Mouse (Mus musculus) CH12.LX (cell line): ENCODE results near the gene Cdc34.

Experiments
- CTCF ChIP-seq, 2 experiments: IDR thresholded peaks in 1 of 2; conservative IDR thresholded peaks in 1 of 2; 2 replicates each; pipeline ENCODE4 v1.5.1; 2011 to 2012; ENCODE audit warnings: low read depth in 2 of 2, low read length in 2 of 2, improper control_type of control experiment in 1 of 2, inconsistent platforms in 1 of 2, mild to moderate bottlenecking in 1 of 2, moderate library complexity in 1 of 2
- ELF1 ChIP-seq: IDR thresholded peaks from 2 replicates; pipeline ENCODE4 v1.6.1; 2014; ENCODE audit warnings: low read depth, mild to moderate bottlenecking, inconsistent platforms, low read length, improper control_type of control experiment
- JUN ChIP-seq: IDR thresholded peaks from 2 replicates; pipeline ENCODE4 v1.6.1; 2011; ENCODE audit warnings: low read depth, mild to moderate bottlenecking, low read length, improper control_type of control experiment, moderate library complexity; ENCODE audit not compliant: insufficient read depth
- JUND ChIP-seq: conservative IDR thresholded peaks from 2 replicates; pipeline ENCODE4 v1.6.1; 2011; ENCODE audit warnings: low read depth, low read length, improper control_type of control experiment
- MAX ChIP-seq: IDR thresholded peaks from 2 replicates; pipeline ENCODE4 v1.6.1; 2011; ENCODE audit warnings: low read length, improper control_type of control experiment
- PAX5 ChIP-seq: IDR thresholded peaks from 2 replicates; pipeline ENCODE4 v1.6.1; 2012; ENCODE audit warnings: low read length, inconsistent platforms, mixed read lengths
- USF1 ChIP-seq: IDR thresholded peaks from 2 replicates; pipeline ENCODE4 v1.6.1; 2014; ENCODE audit warnings: low read depth, mild to moderate bottlenecking, inconsistent platforms, low read length, improper control_type of control experiment
- USF2 ChIP-seq: conservative IDR thresholded peaks from 2 replicates; pipeline ENCODE4 v1.6.1; 2011; ENCODE audit warnings: low read depth, low read length, improper control_type of control experiment

- TF ChIP-seq USF2 = no peak
- no peak for TF ChIP-seq JUN
- TF ChIP-seq MAX = no peak
- TF ChIP-seq USF1 = no peak
- no peak for TF ChIP-seq CTCF (conservative IDR thresholded peaks at IDR 0.05 in 1 of 2, IDR thresholded peaks at IDR 0.05 in 1 of 2; ENCODE audit: low read depth in 2 of 2, low read length in 2 of 2)
- no peak for TF ChIP-seq ELF1
- TF ChIP-seq JUND = no peak
- TF ChIP-seq PAX5 = no peak
Observed at GRCm38 (mm10) chr10:79652789-79653188, 29.2 kb upstream of the Cdc34 start.
